Mouse (Mus musculus) layer of hippocampus, adult 11-12 months (tissue): ENCODE results near the gene Lama2.

ENCODE experiments used
- DNase-seq: peaks from one replicate; pipeline ENCODE4 v3.0.0; 2022; ENCODE audit warnings: low spot score

Gene Lama2

DNA sequence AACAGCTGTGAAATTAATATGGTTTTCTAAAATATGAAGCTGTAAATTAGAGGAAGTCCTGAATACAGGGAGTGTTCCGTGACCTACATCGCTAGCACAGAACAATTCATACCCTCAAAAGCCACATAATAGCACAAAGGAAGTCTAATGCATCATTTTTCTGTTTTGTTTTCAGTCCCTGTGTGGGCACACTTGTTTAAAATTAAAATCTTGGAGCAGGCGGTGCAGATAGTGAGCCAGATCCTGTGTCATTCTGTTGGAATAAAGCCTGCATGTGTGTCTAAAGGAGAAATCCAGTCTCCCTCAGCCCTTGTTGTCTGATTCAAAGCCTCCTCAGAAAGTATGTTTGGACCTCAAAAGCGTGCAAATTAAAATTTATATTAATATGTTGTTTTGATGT, 234.9 kb downstream of the Lama2 start:
- peak; percentile 50 for DNase-seq

DNA sequence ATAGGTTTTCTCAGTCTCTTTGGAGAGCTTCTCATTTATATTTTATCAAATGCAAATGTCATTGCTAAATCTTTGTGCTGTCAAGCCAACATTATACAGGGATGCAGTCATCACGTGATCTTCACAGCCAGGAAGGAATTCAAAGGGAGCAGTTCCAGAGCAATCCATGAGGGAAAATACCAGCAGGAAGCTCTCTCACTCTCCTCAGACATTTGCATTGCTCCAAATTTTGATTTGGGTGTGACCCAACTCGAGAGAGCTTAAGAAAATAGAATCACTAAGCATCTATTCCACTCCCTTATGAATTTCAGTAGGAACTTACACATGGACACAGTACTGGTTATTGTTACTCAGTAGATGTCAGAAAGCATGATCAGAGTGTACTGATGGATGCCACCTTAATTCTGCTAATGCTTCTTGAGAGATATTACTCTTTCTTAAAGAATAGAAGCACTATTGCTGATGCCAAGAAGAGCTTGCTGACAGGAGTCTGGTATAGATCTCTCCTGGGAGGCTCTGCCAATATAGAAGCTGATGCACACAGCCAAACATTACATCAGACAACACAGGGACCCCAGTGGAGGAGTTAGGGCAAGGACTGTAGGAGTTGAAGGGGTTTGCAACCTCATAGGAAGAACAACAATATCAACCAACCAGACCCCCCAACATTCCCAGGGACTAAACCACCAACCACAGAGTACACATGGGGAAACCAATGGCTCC, 236.5 kb downstream of the Lama2 start:
- DNase-seq, result no peak

GRCm38 (mm10) chr10:27378286-27378685, 241.3 kb downstream of the Lama2 start:
- DNase-seq, result no peak

GRCm38 (mm10) chr10:27344278-27344677, 275.3 kb downstream of the Lama2 start:
- DNase-seq, result no peak

DNA sequence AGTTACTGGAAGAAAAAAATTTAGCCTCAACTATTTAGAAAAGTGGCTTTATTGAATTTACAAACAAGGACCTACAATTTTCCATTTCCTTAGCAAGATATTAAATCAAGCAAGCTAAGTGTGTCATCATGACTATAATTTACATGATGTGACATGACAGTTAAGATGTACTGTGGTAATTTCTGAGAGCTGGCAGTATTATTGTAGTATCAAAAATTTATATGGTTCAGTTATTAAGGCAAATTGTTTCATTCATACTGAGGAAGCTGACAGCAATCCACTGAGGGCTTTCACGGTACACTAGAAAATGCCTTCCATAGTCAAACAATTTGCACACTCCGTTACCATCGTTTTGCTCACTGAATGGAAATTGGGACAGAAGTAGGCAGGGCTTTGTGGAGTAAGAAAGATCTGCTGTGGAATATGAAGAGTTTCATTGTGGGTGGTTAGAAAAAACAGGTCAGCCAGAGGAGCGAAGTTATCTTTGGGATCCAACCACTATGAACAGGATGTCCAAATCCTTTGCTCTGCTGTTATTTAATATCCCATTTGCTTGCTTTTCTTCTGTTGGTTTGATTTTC, 297.1 kb downstream of the Lama2 start:
- no peak for DNase-seq

- no peak for DNase-seq
These were observed 312.1 kb downstream of the Lama2 start for GRCm38 (mm10) chr10:27307444-27307843.

- no peak for DNase-seq
These were observed 314.3 kb downstream of the Lama2 start for GRCm38 (mm10) chr10:27305301-27305700.

GRCm38 (mm10) chr10:27285098-27285860, 334.3 kb downstream of the Lama2 start:
- DNase-seq, result no peak

DNA sequence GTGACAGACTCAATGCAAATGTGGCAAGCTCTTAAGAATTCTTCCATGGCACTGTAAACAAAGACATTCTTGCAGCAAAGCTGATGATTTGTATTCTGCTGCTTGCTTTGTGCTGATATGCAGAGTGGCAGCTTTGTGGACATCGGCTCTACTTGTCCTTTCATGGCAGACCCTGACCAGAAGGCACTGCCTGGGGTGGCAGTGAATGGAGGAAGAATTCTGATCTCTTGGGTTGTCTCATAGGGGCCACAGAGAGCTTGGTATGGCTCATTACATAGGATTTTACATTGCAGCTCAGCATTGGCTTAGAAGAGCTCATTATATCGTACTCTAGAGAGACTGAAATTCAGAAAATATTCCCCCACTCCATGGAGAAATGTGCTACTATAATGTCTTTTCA, 352.1 kb downstream of the Lama2 start:
- no peak for DNase-seq

- no peak for DNase-seq
These were observed 353.7 kb downstream of the Lama2 start for GRCm38 (mm10) chr10:27265812-27266211.

DNA sequence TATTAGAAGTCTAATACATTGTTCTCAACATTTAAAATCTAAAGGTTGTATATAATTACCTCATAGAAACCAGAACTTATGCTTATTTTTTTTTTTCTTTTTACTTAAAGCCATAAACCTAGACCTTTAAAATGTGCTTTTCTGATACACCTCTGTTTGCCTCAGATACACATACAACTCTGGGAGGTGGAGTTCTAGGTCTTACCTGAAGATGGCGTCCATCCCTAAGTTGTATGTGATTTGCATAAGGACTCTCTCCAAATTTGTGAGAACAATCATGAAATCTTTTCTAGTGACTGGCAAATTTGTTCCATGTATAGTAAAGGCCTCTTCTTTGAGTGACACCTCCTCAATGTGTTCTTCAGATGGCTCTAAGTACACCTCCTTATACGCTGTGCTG, 354.8 kb downstream of the Lama2 start:
- peak; percentile 8 for DNase-seq

- no peak for DNase-seq
These were observed 369.8 kb downstream of the Lama2 start for GRCm38 (mm10) chr10:27249741-27250140.

DNA sequence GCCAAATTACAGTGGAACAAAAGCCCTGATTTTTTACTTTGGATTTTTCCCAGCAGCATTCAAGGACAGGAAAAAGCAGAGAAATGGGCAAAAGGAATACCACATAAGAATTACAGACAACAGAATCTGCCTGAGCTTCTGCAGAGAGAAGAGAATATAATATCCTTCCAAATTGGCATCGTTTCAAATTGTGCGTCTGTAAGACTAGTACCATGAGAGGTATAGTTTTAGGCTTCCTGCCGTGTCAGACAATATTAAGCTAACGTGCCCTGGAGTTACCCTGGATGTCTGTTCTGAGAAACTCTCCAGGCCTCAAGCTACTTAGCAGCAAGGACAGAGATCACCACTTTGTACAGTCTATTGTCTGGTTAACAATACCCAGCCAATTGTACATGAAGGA, 384.8 kb downstream of the Lama2 start:
- DNase-seq, result no peak

DNA sequence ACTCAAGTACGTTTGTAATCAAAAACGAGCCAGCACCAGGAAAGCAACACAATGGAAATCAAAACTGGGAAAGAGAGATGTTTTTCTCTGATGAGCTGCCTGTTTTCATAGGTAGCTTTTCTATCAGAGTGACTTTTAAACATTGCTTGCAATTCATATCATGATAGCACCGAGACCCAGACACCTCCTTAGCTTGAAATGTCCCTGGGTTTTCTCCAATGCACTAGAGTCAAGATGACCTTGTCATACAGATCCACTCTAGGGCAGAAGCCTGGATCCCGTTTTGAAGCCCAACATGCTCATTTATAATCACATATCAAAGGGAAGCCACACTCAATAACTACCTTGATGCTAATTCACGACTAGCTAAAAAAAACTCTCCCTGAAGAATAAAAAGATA, 386.0 kb downstream of the Lama2 start:
- DNase-seq, result no peak

DNA sequence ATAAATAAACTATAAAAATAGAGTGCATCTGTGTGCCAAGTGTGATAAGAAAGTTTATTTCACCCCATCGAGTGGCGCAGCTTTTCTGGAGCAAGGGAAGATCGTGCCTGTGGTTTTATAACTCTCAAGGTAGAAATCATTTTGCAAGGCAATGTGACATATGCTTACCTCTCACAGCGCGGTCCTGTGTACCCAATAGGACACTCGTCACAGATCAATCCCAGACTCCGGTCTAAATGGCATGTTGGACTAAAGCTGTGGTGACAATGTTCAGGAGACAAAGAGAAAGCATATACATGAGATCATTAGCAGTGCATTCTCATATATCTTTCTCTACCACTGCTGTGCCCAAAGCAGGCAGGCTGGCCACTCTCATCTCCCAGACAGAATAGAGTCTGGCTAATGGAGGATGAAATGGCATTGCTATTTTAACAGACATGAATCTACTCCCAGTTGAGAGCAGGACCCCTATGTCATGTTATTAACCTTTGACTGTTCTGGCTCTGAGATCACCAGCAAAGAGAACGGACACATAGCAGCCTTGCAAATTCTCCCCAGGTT, 395.7 kb downstream of the Lama2 start:
- DNase-seq, result no peak

DNA sequence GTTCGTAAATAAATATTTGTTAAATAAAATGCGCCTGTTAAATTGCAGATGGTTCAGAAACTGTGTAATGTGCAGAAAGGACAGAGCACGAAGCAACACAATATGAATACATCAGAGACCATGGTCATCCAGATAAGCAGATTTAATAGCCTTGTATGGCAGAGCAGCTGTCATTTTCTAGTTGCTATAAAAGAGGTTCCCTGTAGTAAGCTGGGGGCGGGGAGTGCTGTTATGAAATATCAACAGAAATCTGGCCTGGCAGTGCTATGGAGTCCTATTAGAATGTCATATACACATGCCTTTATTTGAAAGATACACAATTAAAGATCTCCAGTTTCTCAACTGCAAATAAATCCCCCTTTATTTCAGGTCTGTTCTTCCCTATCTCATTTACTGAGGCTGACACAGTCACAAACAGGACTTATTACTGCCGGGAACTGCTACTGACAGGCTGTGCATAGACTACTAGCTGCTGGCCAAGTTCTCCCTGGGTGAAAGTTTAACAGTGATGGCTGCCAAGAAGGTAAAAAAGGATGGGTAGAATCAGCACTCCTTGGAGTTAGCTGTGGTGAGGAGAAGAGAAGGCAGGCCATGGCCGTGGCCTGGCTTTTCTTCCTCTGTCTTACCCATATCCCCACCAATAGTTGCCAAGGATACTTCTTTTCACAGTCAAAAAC, 396.8 kb downstream of the Lama2 start:
- DNase-seq, result peak; percentile 49

- no peak for DNase-seq
These were observed 399.9 kb downstream of the Lama2 start for GRCm38 (mm10) chr10:27219698-27220097.

GRCm38 (mm10) chr10:27207320-27207719, 412.2 kb downstream of the Lama2 start:
- DNase-seq, result no peak

GRCm38 (mm10) chr10:27198443-27198842, 421.1 kb downstream of the Lama2 start:
- DNase-seq, result no peak

DNA sequence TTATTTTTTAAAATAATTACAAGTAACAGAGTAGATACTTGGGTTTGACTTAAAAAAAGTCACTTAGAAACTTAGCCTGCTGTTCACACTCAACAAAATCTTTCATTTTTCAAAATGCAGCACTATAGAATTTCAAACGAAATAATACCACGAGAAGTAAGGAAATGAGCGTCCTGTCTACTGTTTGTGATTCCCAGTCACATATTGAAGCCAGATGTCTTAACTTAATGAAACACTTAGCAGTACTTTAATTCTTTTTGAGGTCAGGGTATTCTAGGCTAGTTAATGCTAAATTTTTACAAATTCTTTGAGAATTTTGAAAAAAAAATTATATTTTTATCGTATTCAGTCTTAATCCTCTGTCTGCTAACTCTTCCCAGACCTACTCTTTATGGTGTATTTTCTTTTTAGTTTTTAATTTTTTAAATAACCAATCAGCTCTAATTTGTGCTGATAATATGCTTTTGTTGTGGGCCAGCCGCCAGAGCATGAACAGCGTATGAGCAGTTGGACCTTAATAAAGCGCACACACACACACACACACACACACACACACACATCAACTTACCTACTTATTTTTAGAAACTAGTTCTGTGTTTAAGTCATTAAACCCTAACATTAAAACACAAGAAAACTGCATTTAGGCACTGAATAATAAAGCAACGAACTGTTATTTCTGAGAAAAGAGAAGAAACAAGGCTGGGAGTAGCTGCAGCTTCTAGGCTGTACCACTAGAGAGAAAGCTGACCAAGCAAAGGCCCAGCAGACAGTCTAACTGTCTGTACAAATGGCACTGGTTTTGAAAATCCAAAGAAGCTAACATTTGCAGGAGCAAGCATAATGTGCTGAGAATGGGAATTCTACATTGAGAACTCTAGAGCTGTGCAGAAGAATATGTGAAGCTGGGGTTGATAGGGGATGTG, 425.3 kb downstream of the Lama2 start:
- DNase-seq, result no peak
